Mouse (Mus musculus) limb, embryonic 14.5 days (tissue): ENCODE results near the gene Bdnf. TPM values are rescaled to one million over a fixed set of nuclear protein-coding genes. Genes with fewer than 3 reads are reported as not detected.

Source experiments
- ATAC-seq: fragments of 200-750 bp; cut with Nextera tagmentation; 2 replicates; pipeline ENCODE4 v1.8.0; 2017; ENCODE audit warnings: low read depth, moderate number of reproducible peaks, moderate TSS enrichment; ENCODE audit not compliant: low FRiP score
- DNase-seq: peaks from one replicate; pipeline ENCODE4 v3.0.0-alpha.2; 2015; ENCODE audit warnings: low spot score
- H3K27ac ChIP-seq: fragments of 300-500 bp; sonication (generic); replicated peaks from 2 replicates; pipeline ENCODE4 v1.5.1; 2014; ENCODE audit warnings: low read depth, mild to moderate bottlenecking, low read length, moderate library complexity, mixed read lengths
- H3K27me3 ChIP-seq: fragments of 300-500 bp; sonication (generic); 2 replicates; pipeline ENCODE4 v1.6.1; 2014; ENCODE audit warnings: low read length, mixed read lengths; ENCODE audit not compliant: control insufficient read depth, insufficient read depth
- H3K36me3 ChIP-seq: fragments of 300-500 bp; sonication (generic); 2 replicates; pipeline ENCODE4 v1.6.1; 2014; ENCODE audit warnings: mild to moderate bottlenecking, low read length, moderate library complexity, mixed read lengths; ENCODE audit not compliant: control insufficient read depth, insufficient read depth
- H3K4me1 ChIP-seq: fragments of 300-500 bp; sonication (generic); 2 replicates; pipeline ENCODE4 v1.6.1; 2014; ENCODE audit warnings: antibody characterized with exemption, low read length, mixed read lengths; ENCODE audit not compliant: control insufficient read depth, insufficient read depth
- H3K4me2 ChIP-seq: fragments of 300-500 bp; sonication (generic); replicated peaks from 2 replicates; pipeline ENCODE4 v1.6.1; 2014; ENCODE audit warnings: low read depth, mild to moderate bottlenecking, low read length, moderate library complexity; ENCODE audit not compliant: severe bottlenecking
- H3K4me3 ChIP-seq: fragments of 300-500 bp; sonication (generic); replicated peaks from 2 replicates; pipeline ENCODE4 v1.5.1; 2014; ENCODE audit warnings: low read length
- H3K9ac ChIP-seq: fragments of 300-500 bp; sonication (generic); 2 replicates; pipeline ENCODE4 v1.6.1; 2014; ENCODE audit warnings: mild to moderate bottlenecking, low read depth, low read length, moderate library complexity; ENCODE audit not compliant: severe bottlenecking
- H3K9me3 ChIP-seq: fragments of 300-500 bp; sonication (generic); 2 replicates; pipeline ENCODE4 v1.6.1; 2016; ENCODE audit warnings: low read length; ENCODE audit not compliant: control insufficient read depth
- POLR2A ChIP-seq: fragments of 200-500 bp; IDR thresholded peaks from 2 replicates; pipeline ENCODE4 v1.8.0; 2012; ENCODE audit warnings: inconsistent platforms, mild to moderate bottlenecking, moderate library complexity, borderline replicate concordance; ENCODE audit not compliant: insufficient read depth, insufficient read length; ENCODE audit errors: extremely low read depth
- WGBS: fragments of 180-500 bp; shearing (Covaris S2); extraction: QIAGEN DNeasy Blood & Tissue Kit; methylation state at CpG from one replicate; pipeline ENCODE4 v1.1.7; 2014; 5-methylcytosine and 5-hydroxymethylcytosine counted together
- polyA plus RNA-seq, 2 experiments: library from polyadenylated mRNA; depleted of rRNA in 1 of 2; stranded (reverse) in 1 of 2; unstranded in 1 of 2; fragments of >200 nt; fragmentation: Nextera tagmentation in 1 of 2; extraction: Ambion mirVana in 1 of 2; gene quantifications; 2 replicates each; pipeline versions ENCODE4 v1.2.1 to v1.2.3; 2012 to 2014

Gene Bdnf
- polyA plus RNA-seq, 2 experiments, result 1.1 to 2.7 TPM

- no peak overlapping the region for H3K9ac ChIP-seq
- ATAC-seq (no peak), DNase-seq (no peak)
- no peak overlapping the region; the same call in 1 of the 2 replicates for H3K4me2 ChIP-seq
- H3K27ac ChIP-seq, result no peak overlapping the region
- under 1% methylated on average over 5 of the region's 6 CpGs for WGBS
- H3K27me3 ChIP-seq, result peaks cover 62% of the 10 kb centered on the region
- no peak for TF ChIP-seq POLR2A
- no peaks in the 10 kb centered on the region for H3K36me3 ChIP-seq
- no peaks in the 10 kb centered on the region for H3K9me3 ChIP-seq
- peaks cover 15% of the 10 kb centered on the region for H3K4me1 ChIP-seq
- no peak overlapping the region for H3K4me3 ChIP-seq
Observed at GRCm38 (mm10) chr2:109676618-109676974, 2.1 kb downstream of the Bdnf start.

DNA sequence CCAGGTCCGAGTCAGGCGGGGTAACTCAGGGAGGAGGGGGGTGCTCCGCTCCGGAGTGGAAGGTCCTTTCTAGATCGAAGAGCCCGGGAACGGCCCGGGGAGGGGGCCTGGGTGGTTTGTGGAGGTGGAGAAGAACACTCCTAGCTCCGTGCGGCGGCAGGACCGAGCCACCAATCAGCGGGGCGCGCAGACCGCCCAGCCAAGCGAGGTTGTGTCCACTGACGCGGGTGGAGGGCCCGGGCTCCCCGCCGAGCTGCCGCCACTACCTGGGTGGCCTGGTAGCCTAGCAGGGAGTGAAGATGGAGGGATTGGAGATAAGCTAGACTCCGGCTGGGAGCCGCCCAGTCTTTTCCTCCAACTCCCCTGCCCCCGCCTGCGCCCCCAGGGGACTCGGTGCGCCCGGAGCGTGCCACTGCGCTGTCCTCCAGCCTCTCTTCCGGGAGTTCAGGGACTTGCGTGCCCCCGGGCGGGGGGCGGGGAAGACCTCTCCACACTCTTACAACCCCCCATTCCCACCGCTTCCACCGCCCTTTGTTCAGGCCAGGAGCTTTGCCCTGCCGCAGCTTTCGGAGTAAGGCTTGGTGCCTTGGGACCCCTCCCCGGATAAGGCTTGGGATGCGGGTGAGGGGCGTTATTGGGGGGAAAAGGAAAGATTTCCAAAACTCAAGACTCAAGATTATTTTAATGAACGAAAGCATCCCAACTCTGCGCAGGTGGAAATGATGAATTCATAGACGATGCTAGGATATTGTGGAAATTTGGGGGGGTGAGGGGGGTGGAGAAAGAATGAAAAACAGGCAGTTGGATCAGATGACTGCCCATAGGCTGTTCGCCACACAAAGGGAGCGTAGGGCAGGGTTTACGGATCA, 3.0 kb downstream of the Bdnf start:
- WGBS, result under 1% methylated on average over 37 of the region's 50 CpGs
- TF ChIP-seq POLR2A, result no peak
- no peak for DNase-seq
- peaks cover 61% of the 10 kb centered on the region for H3K27me3 ChIP-seq
- H3K9me3 ChIP-seq, result no peaks in the 10 kb centered on the region
- peak overlapping the region; percentile 43 for H3K4me3 ChIP-seq
- peaks cover 15% of the 10 kb centered on the region for H3K4me1 ChIP-seq
- no peak overlapping the region for H3K9ac ChIP-seq
- H3K4me2 ChIP-seq, result peak overlapping the region; percentile 77
- H3K36me3 ChIP-seq, result no peaks in the 10 kb centered on the region
- no peak; the same call in 1 of the 2 replicates for ATAC-seq
- no peak overlapping the region for H3K27ac ChIP-seq

- H3K4me3 ChIP-seq, result peak overlapping the region; percentile 43
- 0% methylated on average over 18 of the region's 18 CpGs for WGBS
- ATAC-seq, result peak; percentile 69; the same call in 1 of the 2 replicates
- H3K9ac ChIP-seq, result no peak overlapping the region
- peak overlapping the region; percentile 77 for H3K4me2 ChIP-seq
- no peaks in the 10 kb centered on the region for H3K36me3 ChIP-seq
- H3K27ac ChIP-seq, result no peak overlapping the region
- peaks cover 15% of the 10 kb centered on the region for H3K4me1 ChIP-seq
- H3K9me3 ChIP-seq, result no peaks in the 10 kb centered on the region
- peak; percentile 46 for DNase-seq
- TF ChIP-seq POLR2A, result no peak
- H3K27me3 ChIP-seq, result peaks cover 55% of the 10 kb centered on the region
Observed at GRCm38 (mm10) chr2:109678090-109678409, 3.5 kb downstream of the Bdnf start.

- H3K27me3 ChIP-seq, result peaks cover 51% of the 10 kb centered on the region
- H3K9ac ChIP-seq, result no peak overlapping the region
- WGBS, result 4% methylated on average over 8 of the region's 8 CpGs
- H3K9me3 ChIP-seq, result no peaks in the 10 kb centered on the region
- TF ChIP-seq POLR2A, result no peak
- H3K4me2 ChIP-seq, result peak overlapping the region; percentile 77
- DNase-seq, result no peak
- peaks cover 15% of the 10 kb centered on the region for H3K4me1 ChIP-seq
- ATAC-seq, result no peak
- H3K4me3 ChIP-seq, result peak overlapping the region; percentile 43
- no peaks in the 10 kb centered on the region for H3K36me3 ChIP-seq
- H3K27ac ChIP-seq, result no peak overlapping the region
Observed at GRCm38 (mm10) chr2:109678454-109678853, 4.0 kb downstream of the Bdnf start.

GRCm38 (mm10) chr2:109679446-109679845, 4.9 kb downstream of the Bdnf start:
- TF ChIP-seq POLR2A, result no peak
- Histone ChIP-seq H3K36me3 (no peaks in the 10 kb centered on the region), H3K4me1 (peaks cover 9% of the 10 kb centered on the region), H3K27ac (no peak overlapping the region), H3K9ac (no peak overlapping the region), H3K4me3 (no peak overlapping the region), H3K27me3 (peaks cover 41% of the 10 kb centered on the region), H3K4me2 (no peak overlapping the region), H3K9me3 (no peaks in the 10 kb centered on the region)
- WGBS, result 27% methylated on average over 2 of the region's 2 CpGs
- DNase-seq (no peak), ATAC-seq (no peak)
